Mouse (Mus musculus) gastrocnemius, adult 18-20 months (tissue): Measurements from ENCODE around the gene E130116L18Rik. TPM values are rescaled to one million over a fixed set of nuclear protein-coding genes. Genes with fewer than 3 reads are reported as not detected.
"Not testable (repeated sequence)": the region's sequence is repeated elsewhere in the genome, so short reads cannot be mapped to it uniquely, and the experiment has no call there.

ENCODE experiments used
- DNase-seq: peaks from one replicate; pipeline ENCODE4 v3.0.0; 2021; ENCODE audit warnings: low spot score
- total RNA-seq, 2 experiments: library from RNA; stranded (reverse); gene quantifications; 2 replicates each; pipeline ENCODE4 v1.2.3; 2021

Gene E130116L18Rik
- total RNA-seq, 2 experiments from 2014 or later, result not detected

DNA sequence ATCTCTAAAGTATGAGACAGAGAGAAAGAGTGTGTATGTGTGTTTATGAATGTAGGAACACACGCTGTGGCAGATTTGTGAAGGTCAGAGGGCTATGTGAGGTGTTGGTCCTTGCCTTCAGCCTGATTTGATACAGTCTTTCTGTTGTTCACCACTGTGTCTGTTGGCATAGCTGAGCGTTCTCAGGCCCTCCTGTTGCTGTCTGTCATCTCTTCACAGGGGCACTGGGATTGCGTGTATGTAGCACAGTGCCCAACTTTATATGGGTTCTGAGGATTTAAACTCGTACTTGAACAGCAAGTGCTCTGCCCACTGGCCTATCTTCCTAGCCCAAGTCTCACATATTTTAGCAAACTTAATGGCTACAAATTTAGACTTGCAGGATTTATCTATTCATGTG lies 39.4 kb downstream of the E130116L18Rik start:
- DNase-seq, result no peak

DNA sequence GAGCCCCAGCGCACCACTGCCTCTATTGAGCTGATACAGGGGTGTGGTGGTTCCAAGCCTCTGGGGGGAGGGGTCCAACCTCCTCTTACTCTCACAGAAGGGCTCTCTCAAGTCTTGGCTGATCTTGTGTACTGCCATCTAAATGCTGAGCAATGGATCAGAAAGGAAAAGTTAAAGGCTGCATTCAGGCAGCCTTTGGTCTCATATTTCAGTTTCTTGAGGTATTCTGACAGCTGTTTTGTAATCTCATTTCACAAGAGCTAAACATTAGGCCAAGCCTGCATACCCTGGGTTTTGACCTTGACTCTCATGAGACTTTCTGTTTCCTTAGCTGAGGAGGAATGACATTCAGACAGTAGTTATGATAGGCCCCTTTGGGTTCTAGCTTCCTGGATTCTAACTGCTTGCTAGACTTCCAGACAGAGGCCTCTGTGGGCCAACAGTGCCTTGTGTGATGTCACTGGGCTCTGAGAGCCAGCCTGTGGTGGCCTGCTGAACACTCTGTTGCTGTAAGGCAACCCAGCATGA lies 41.9 kb downstream of the E130116L18Rik start, which contains the start of gene Galntl5:
Galntl5 (plus strand) TSS at position 457 of the 528 bp plus-strand sequence.
- DNase-seq, result no peak

DNA sequence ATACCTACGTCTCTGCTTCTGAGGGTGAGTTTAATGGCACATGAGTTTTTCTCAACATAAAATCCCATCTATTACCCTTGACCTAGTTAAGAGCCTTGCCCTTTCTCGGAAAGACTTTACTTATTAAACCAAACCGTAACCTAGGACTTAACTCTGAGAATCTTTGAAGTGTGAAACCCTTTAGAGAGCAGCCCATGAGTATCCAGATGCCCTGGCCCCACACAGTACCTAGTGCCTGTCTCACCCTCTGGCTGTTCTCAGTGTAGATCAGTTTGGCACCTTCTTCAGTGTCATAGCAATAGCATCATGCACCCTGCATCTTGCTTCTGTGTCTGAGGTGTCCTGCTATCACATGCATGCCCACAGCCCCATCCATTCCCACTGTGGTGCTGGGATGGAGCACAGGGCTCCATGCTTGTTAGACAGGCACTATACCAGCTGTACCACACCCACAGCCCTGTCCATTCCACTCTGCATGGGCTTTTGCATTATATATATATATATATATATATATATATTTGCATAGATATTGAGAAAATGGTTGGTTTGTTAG lies 42.9 kb downstream of the E130116L18Rik start:
- DNase-seq, result no peak

GRCm38 (mm10) chr5:25179284-25179683 lies 43.7 kb downstream of the E130116L18Rik start:
- no peak for DNase-seq

DNA sequence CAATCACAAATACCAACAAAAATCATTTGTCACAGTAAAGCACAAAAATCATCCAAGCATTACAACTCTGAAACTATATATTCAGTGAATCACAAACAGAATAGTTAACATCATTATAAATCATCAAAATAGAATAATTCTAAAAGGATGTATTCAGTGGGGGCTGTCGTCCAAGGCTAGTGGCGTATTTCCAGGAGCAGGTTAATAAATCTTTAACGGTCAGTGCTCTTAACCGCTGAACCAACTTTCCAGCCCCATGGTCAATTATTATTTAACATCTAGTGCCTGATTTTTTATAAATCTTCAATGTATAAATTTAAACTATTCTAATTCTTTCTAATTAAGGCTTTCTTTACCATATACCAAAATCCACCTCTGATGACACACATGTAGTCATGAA lies 44.4 kb downstream of the E130116L18Rik start:
- not testable (repeated sequence) for DNase-seq

- not testable (repeated sequence) for DNase-seq
These were observed 45.0 kb downstream of the E130116L18Rik start for GRCm38 (mm10) chr5:25177937-25178336.

Other genes with a start within 250 kb of the E130116L18Rik start
- 1 to 10 TPM; 6.7 to 9.9 TPM for gene Prkag2, start 122.5 kb downstream of the E130116L18Rik start, total RNA-seq
- not detected for gene Galntl5, start 41.7 kb downstream of the E130116L18Rik start, total RNA-seq
- 10 to 100 TPM in 1 of 2 experiments, 1 to 10 TPM in 1; 9.3 to 11.0 TPM for gene Galnt11, start 1.2 kb downstream of the E130116L18Rik start, total RNA-seq